Mouse (Mus musculus) cerebellum, postnatal 25 days (tissue): ENCODE measurements at regions not wholly inside any gene's neighbourhood (a gene's known extent, or its start where the extent isn't known, plus 50 kb on each side); places are given as distances from the start of the nearest gene placed in this dataset.
"Not testable (repeated sequence)": the region's sequence is repeated elsewhere in the genome, so short reads cannot be mapped to it uniquely, and the experiment has no call there.

Experiments
- DNase-seq, 2 experiments: peaks; one replicate each; pipeline ENCODE4 v3.0.0; 2021; ENCODE audit warnings: mixed read lengths in 2 of 2

- no peak for DNase-seq
Observed at GRCm38 (mm10) chr14:13055198-13055597, 229.4 kb upstream of the Synpr start.

- DNase-seq = not testable (repeated sequence)
Observed at GRCm38 (mm10) chr14:13042536-13042935, 219.7 kb upstream of the Cadps start.

GRCm38 (mm10) chr14:13041741-13042140 lies 218.9 kb upstream of the Cadps start:
- DNase-seq = no peak

GRCm38 (mm10) chr14:13040176-13040575 lies 217.3 kb upstream of the Cadps start:
- DNase-seq = no peak

GRCm38 (mm10) chr14:13037426-13037825 lies 214.5 kb upstream of the Cadps start:
- DNase-seq = no peak

GRCm38 (mm10) chr14:13029794-13030193 lies 206.9 kb upstream of the Cadps start:
- DNase-seq = no peak

GRCm38 (mm10) chr14:13022744-13023143 lies 199.9 kb upstream of the Cadps start:
- DNase-seq = no peak

- DNase-seq = no peak
Observed at GRCm38 (mm10) chr14:13011099-13011498, 188.2 kb upstream of the Cadps start.

GRCm38 (mm10) chr14:13000997-13001699 lies 178.3 kb upstream of the Cadps start:
- DNase-seq = no peak

- no peak for DNase-seq
Observed at GRCm38 (mm10) chr14:12979416-12979815, 156.5 kb upstream of the Cadps start.

GRCm38 (mm10) chr14:12966441-12966840 lies 143.6 kb upstream of the Cadps start:
- DNase-seq = peak in 1 of 2 experiments; percentile 7

- DNase-seq = not testable (repeated sequence)
Observed at GRCm38 (mm10) chr14:12957896-12958295, 135.0 kb upstream of the Cadps start.

GRCm38 (mm10) chr14:12950922-12951321 lies 128.0 kb upstream of the Cadps start:
- DNase-seq = no peak

GRCm38 (mm10) chr14:12938638-12939293 lies 115.9 kb upstream of the Cadps start:
- DNase-seq = no peak

GRCm38 (mm10) chr14:12936343-12936742 lies 113.5 kb upstream of the Cadps start:
- no peak for DNase-seq

GRCm38 (mm10) chr14:12931668-12932384 lies 108.9 kb upstream of the Cadps start:
- no peak for DNase-seq

- DNase-seq = no peak
Observed at GRCm38 (mm10) chr14:12923617-12924016, 100.7 kb upstream of the Cadps start.

- DNase-seq = no peak
Observed at GRCm38 (mm10) chr14:12915431-12915830, 92.6 kb upstream of the Cadps start.

- DNase-seq = no peak
Observed at GRCm38 (mm10) chr14:12913956-12914355, 91.1 kb upstream of the Cadps start.

- no peak for DNase-seq
Observed at GRCm38 (mm10) chr14:12913421-12913820, 90.5 kb upstream of the Cadps start.

GRCm38 (mm10) chr14:12877337-12877662 lies 54.4 kb upstream of the Cadps start:
- no peak for DNase-seq

GRCm38 (mm10) chr14:12876417-12877336 lies 53.8 kb upstream of the Cadps start:
- no peak for DNase-seq
